Mouse (Mus musculus) 416B (cell line): ENCODE measurements at regions not wholly inside any gene's neighbourhood (a gene's known extent, or its start where the extent isn't known, plus 50 kb on each side); places are given as distances from the start of the nearest gene placed in this dataset.

Experiments
- DNase-seq: peaks from one replicate; pipeline ENCODE4 v3.0.0; 2011; ENCODE audit warnings: low read depth

DNA sequence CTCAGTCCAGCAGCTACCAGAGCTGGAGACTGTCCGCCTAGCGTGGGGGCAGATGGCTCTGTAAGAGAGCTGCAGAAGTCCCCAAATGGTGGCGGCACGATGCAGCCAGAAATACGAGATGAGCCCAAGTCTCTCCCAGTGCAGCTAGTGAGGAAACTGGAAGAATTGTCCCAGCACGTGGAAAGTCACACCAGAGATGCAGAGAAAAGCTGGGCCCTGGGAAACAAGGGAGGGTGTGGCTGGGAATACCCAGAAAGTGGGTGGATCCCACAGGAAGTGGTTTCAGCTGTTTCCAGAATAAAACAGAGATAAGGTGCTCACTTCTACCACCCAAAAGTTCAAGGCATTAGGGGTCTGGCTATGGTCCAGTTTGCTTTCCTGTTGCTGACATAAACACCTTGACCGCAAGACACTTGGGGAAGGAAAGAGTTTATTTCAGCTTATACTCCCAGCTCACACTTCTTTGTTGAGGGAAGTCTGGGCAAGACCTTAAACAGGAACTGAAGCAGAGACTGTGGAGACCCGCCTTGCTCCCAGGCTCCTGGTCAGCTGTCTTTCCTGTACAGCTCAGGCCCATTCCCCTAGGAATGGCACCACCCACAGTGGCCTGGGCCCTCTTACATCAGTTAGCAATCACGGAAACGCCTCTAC is 184.5 kb upstream of the Jmjd1c start:
- DNase-seq = peak; percentile 85

DNA sequence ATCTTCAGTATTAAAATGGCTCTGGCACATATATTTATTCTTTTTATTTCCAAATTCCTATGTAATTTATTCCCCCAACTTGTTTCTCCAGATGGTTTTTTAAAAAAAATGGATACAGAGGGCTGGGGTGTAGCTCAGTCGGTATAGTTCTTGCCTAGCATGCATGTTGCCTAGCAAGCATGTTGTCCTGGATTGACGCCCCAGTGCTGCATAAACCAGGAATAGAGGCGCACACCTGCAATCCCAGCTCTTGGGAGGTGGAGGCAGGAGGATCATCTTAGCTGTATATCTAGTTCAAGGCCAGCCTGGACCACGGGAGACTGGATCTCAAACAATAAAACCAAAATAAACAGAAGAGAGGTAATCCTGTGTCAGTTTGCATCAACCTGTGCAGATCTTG is 183.5 kb upstream of the Jmjd1c start:
- no peak for DNase-seq

- no peak for DNase-seq
Measured at GRCm38 (mm10) chr10:66913187-66913586, 182.7 kb upstream of the Jmjd1c start.

- DNase-seq = no peak
Measured at GRCm38 (mm10) chr10:66913627-66914026, 182.3 kb upstream of the Jmjd1c start.

GRCm38 (mm10) chr10:66914288-66914975 is 181.5 kb upstream of the Jmjd1c start:
- DNase-seq = no peak

- DNase-seq = no peak
Measured at GRCm38 (mm10) chr10:66915801-66916200, 180.1 kb upstream of the Jmjd1c start.

DNA sequence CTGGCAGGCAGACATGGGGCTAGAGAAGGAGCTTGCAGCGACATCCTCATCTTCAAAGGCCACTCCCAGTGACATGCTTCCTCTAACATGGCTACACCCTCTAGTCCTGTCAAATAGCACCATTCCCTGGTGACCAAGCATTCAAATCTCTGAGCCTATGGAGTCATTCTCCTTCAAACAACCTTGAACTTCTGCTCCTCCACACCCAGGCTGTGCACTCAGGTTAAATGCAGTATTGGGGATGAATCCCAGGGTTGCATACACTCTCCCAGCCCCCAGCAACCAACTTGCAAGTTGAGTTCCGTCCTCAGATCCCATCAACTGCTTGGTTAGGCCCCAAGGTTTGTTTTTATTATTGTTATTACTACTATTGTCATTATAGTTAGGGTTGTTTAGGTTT is 178.2 kb upstream of the Jmjd1c start:
- no peak for DNase-seq

- DNase-seq = no peak
Measured at GRCm38 (mm10) chr10:66918713-66919112, 177.2 kb upstream of the Jmjd1c start.

DNA sequence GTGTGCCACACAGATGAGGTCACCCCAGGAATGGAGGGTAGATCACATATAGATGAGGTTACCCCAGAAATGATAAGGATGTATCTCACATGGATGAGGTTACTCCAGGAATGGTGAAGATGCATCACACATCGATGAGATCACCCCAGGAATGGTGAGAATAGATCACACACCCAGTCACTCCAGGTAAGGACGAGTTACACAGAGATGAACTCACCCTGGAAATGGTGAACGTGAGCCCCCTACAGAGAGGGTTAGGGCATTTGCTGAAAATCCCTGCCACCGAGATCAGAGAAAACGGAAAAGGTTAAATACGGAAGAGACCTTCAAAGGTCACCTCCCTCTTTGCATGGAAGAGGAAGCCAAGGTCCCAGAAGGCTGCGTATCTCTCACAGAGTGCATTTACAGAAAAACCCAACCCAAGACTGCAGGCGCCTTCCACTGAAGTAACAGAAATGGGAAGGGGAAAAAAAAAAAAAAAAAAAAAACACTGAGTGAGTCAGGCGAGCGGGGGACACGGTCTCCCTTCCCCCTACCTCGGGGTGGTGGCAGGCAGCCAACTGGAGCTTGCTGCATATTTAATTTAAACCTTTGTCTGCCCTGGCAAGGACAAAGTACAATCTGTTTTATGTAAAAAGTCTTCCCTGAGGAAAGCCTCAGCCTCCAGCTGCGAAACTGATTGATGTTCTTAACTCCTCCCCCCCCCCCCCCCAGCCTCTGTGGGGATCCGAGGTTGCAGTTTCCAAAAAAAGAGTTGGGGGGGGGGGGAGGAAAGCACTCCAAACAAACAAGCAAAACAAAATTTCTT is 175.8 kb upstream of the Jmjd1c start:
- DNase-seq = peak; percentile 60

- DNase-seq = no peak
Measured at GRCm38 (mm10) chr10:66920761-66921684, 174.9 kb upstream of the Jmjd1c start.

DNA sequence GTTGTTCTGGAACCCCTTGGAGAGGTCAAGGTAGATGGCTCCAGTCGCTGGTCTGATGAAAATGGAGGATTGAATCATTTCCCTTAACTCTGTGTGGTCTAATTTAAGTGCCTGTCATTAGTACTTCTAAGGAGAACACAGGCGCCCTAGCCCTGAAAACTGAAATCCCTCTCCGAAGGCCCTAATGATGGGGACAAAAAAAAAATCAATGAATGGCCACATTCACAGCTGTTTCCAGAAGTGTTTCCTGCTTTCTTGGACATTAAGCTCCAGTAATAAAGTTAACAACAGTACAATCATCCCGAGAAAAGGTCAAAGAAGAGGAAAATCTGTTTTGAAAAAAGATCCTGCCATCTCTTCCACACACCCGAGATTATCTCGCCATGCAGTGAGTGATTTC is 174.1 kb upstream of the Jmjd1c start:
- DNase-seq = no peak

DNA sequence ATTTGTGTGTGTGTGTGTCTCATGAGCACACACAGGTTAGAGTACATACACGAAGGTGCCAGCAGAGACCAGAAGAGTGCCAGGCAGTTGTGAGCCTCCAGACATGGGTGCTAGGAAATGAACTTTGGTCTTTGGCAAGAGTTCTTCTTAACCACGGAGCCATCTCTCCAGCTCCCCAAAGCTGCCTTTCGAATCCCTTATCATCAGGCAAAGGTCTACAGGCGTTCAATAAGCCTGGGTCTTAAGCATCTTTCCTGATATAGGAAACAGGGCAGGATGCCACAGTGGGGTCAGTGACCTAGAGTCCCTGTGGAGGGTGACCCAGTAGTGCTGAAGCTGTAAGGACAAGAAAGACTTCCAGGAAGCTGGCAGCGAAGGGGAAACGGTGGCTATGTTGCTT is 173.6 kb upstream of the Jmjd1c start:
- DNase-seq = no peak

DNA sequence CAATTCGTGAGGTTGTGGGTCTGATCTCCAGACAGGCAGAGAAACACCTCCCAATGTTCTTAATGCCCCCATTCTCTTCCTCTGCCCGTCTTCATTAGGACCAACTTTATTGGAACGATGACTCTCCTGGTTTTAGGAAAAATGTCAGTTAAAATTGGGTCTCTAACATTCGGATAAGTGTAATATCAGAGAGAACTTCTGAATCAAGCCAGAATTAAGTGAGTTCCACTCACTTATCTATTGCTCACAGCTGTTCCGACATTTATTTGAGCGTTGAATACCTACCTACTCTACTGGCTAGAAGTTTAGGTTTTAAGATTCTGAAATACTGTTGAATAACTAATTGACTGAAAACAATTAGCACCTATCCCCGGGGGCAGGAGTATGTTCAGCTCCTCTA is 172.0 kb upstream of the Jmjd1c start:
- no peak for DNase-seq

DNA sequence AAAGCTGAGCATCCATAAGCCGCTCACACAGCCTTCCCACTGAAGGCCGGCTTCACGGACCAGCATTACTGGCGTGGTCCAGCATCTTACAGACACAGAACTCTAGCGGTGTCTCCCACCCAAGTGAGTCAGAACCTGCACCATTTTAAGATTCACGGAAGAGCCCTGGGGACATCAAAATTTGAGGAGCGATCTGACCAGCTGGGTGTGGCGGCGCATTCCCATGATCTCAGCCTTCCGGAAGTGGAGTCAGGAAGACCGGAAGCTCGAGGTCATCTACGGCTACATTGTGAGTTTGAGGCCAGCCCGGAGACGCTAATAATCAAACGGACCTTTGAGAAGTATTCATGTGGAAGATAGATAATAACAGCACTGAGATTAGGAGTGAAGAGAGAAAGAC is 171.5 kb upstream of the Jmjd1c start:
- no peak for DNase-seq

DNA sequence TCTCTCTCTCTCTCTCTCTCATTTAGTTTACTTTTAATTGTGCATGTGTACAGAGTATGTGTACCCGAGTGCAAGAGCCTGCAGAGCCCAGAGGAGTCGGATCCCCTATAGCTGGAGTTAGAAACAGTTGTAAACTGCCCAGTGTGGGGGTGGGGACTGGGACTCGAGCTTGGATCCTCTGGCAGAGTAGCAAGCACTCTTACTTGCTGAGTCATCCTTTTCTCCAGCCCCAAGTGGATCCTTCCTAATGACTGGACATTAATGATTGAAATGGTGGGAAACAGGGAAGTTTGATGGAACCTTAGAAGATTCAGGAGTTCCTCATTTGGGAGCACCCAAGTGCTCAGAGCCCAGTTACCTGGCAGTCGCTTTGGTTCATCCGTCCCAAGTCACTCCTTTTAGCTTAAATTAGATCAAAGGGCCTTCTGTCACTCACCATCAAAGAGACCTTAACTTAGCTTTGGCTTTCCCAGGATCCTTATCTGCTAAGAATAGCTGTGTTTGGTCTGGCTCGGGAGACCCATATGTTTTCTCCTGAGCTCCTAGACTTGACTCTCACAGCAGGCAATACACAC is 170.3 kb upstream of the Jmjd1c start:
- DNase-seq = no peak

DNA sequence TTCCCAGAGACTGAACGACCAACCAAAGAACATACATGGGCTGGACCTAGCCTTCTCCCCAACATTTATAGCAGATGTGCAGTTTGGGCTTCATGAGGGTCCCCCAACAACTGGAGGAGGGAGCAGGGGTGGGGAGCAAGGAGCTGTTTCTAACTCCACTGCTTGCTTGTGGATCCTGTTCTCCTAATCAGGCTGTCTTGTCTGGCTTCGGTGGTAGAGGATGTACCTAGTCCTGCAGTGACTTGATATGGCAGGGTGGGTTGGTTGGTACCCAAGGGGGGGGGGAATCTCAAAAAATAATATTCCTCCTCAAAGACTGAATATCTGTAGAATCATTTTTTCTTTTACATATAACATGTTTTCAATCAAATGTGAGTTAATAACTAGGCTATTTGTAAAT is 168.3 kb upstream of the Jmjd1c start:
- no peak for DNase-seq

- peak; percentile 96 for DNase-seq
Measured at GRCm38 (mm10) chr10:66928211-66928990, 167.5 kb upstream of the Jmjd1c start.

GRCm38 (mm10) chr10:66930563-66930962 is 165.4 kb upstream of the Jmjd1c start:
- peak; percentile 38 for DNase-seq

GRCm38 (mm10) chr10:66931505-66931904 is 164.4 kb upstream of the Jmjd1c start:
- DNase-seq = no peak

DNA sequence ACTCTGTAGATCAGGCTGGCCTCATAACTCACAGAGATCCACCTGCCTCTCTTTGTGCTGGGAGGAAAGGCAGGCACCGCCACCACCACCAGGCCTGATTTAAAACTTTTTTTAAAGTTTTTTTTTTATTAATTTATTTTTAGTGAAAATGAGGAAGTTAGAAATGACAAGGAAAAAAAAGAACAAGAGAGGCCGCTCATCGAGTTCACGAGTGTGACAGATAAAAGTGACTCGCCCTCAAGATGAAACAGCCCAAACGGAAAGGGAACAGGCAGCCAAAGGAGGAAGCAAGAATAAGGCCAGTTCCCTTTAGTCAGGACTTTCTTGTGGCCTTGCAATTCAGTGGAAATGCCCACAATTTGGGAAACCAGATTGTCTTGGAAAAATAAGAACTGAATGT is 163.4 kb upstream of the Jmjd1c start:
- DNase-seq = peak; percentile 84

GRCm38 (mm10) chr10:66933689-66934088 is 162.2 kb upstream of the Jmjd1c start:
- no peak for DNase-seq
